Mouse (Mus musculus) neural tube, embryonic 11.5 days (tissue): ENCODE measurements around the gene Zfp429. TPM values are rescaled to one million over a fixed set of nuclear protein-coding genes. Genes with fewer than 3 reads are reported as not detected.
A peak's percentile ranks its signal among the peaks of the same experiment; 100 is the strongest.
"Not testable (repeated sequence)": the region's sequence is repeated elsewhere in the genome, so short reads cannot be mapped to it uniquely, and the experiment has no call there.

Source experiments
- ATAC-seq: fragments of 200-750 bp; cut with Nextera tagmentation; 2 replicates; pipeline ENCODE4 v1.8.0; 2017; ENCODE audit warnings: moderate number of reproducible peaks, mild to moderate bottlenecking, moderate TSS enrichment, moderate library complexity; ENCODE audit not compliant: insufficient read depth, low FRiP score, low TSS enrichment
- DNase-seq: peaks from one replicate; pipeline ENCODE4 v3.0.0-alpha.2; 2015; ENCODE audit warnings: low spot score
- H3K27ac ChIP-seq: fragments of 300-500 bp; sonication (generic); 2 replicates; pipeline ENCODE4 v1.5.1; 2014; ENCODE audit warnings: low read depth, mild to moderate bottlenecking, low read length
- H3K27me3 ChIP-seq: fragments of 300-500 bp; sonication (generic); 2 replicates; pipeline ENCODE4 v1.6.1; 2014; ENCODE audit warnings: mild to moderate bottlenecking, low read length, mixed read lengths; ENCODE audit not compliant: control insufficient read depth, insufficient read depth
- H3K36me3 ChIP-seq: fragments of 300-500 bp; sonication (generic); 2 replicates; pipeline ENCODE4 v1.6.1; 2014; ENCODE audit warnings: mild to moderate bottlenecking, low read length, moderate library complexity, mixed read lengths; ENCODE audit not compliant: control insufficient read depth, insufficient read depth
- H3K4me1 ChIP-seq: fragments of 300-500 bp; sonication (generic); 2 replicates; pipeline ENCODE4 v1.6.1; 2014; ENCODE audit warnings: low read length, mixed read lengths; ENCODE audit not compliant: control insufficient read depth, insufficient read depth
- H3K4me2 ChIP-seq: fragments of 300-500 bp; sonication (generic); 2 replicates; pipeline ENCODE4 v1.6.1; 2014; ENCODE audit warnings: low read depth, mild to moderate bottlenecking, moderate library complexity
- H3K4me3 ChIP-seq: fragments of 300-500 bp; sonication (generic); 2 replicates; pipeline ENCODE4 v1.5.1; 2014; ENCODE audit warnings: low read depth, low read length
- H3K9ac ChIP-seq: fragments of 300-500 bp; sonication (generic); 2 replicates; pipeline ENCODE4 v1.6.1; 2014; ENCODE audit warnings: mild to moderate bottlenecking, low read length
- H3K9me3 ChIP-seq: fragments of 300-500 bp; sonication (generic); 2 replicates; pipeline ENCODE4 v1.6.1; 2016; ENCODE audit warnings: low read length; ENCODE audit not compliant: control insufficient read depth
- WGBS: fragments of 180-500 bp; shearing (Covaris S2); extraction: QIAGEN DNeasy Blood & Tissue Kit; methylation state at CpG from one replicate; pipeline ENCODE4 v1.1.7; 2014; 5-methylcytosine and 5-hydroxymethylcytosine counted together
- polyA plus RNA-seq: library from polyadenylated mRNA; unstranded; fragments of >200 nt; fragmentation: Nextera tagmentation; extraction: Ambion mirVana; gene quantifications from 2 replicates; pipeline ENCODE4 v1.2.1, GENCODE M21; 2014

Gene Zfp429
- polyA plus RNA-seq, 1 experiment from 2014 or later: 3.2 TPM

GRCm38 (mm10) chr13:67415759-67416158 lies 16.1 kb upstream of the Zfp429 start:
- no peak overlapping the region for H3K4me2 ChIP-seq
- no peak overlapping the region for H3K9ac ChIP-seq
- H3K4me3 ChIP-seq: no peak overlapping the region
- H3K36me3 ChIP-seq: no peaks in the 10 kb centered on the region
- no peak overlapping the region for H3K27ac ChIP-seq
- DNase-seq: no peak
- ATAC-seq: no peak
- 93% methylated on average over 6 of the region's 6 CpGs for WGBS
- H3K27me3 ChIP-seq: no peaks in the 10 kb centered on the region
- H3K4me1 ChIP-seq: no peaks in the 10 kb centered on the region
- no peaks in the 10 kb centered on the region for H3K9me3 ChIP-seq

- not testable (repeated sequence) for H3K27me3 ChIP-seq, H3K9ac ChIP-seq, H3K27ac ChIP-seq, H3K4me1 ChIP-seq, ATAC-seq, DNase-seq, H3K36me3 ChIP-seq, H3K4me3 ChIP-seq, H3K4me2 ChIP-seq, H3K9me3 ChIP-seq
- WGBS: 81% methylated on average over 3 of the region's 3 CpGs
Observed at GRCm38 (mm10) chr13:67413634-67414033, 14.0 kb upstream of the Zfp429 start.

GRCm38 (mm10) chr13:67376255-67376654 lies 23.4 kb downstream of the Zfp429 start:
- ATAC-seq, H3K4me2 ChIP-seq, H3K36me3 ChIP-seq, H3K9ac ChIP-seq, H3K4me3 ChIP-seq, H3K27me3 ChIP-seq, H3K27ac ChIP-seq, H3K9me3 ChIP-seq, DNase-seq, H3K4me1 ChIP-seq: not testable (repeated sequence)
- 59% methylated on average over 3 of the region's 3 CpGs for WGBS

- not testable (repeated sequence) for H3K36me3 ChIP-seq, H3K9me3 ChIP-seq, H3K27ac ChIP-seq, H3K27me3 ChIP-seq, H3K9ac ChIP-seq, H3K4me1 ChIP-seq
- Histone ChIP-seq H3K4me2 (peak within 1 kb of the TSS; percentile 39), H3K4me3 (peak within 1 kb of the TSS; percentile 32)
- ATAC-seq (peak; percentile 90), DNase-seq (peak; percentile 71)
- WGBS: 15% methylated on average over 14 of the region's 15 CpGs
Observed at GRCm38 (mm10) chr13:67375050-67375911, 24.3 kb downstream of the Zfp429 start, which contains the start of the genes Gm28041 and Zfp456. Gene Gm28041, minus strand, starts transcription at chr13:67375733. Gene Zfp456, minus strand, starts transcription at chr13:67375810.

- peak; percentile 85 for DNase-seq
- peak; percentile 90 for ATAC-seq
- Histone ChIP-seq H3K27me3 (no peaks in the 10 kb centered on the region), H3K9me3 (no peaks in the 10 kb centered on the region), H3K9ac (peak within 1 kb of the TSS; percentile 61), H3K4me1 (no peaks in the 10 kb centered on the region; the same call in 1 of the 2 replicates), H3K4me2 (peak within 1 kb of the TSS; percentile 49), H3K4me3 (peak within 1 kb of the TSS; percentile 62), H3K27ac (no peak within 1 kb of the TSS), H3K36me3 (no peaks in the 10 kb centered on the region)
- under 1% methylated on average over 15 of the region's 15 CpGs for WGBS
Observed at GRCm38 (mm10) chr13:67360131-67360744, 39.4 kb downstream of the Zfp429 start, which contains the start of the genes Gm28044 and Zfp953. Gene Gm28044, minus strand, starts transcription at chr13:67360536. Gene Zfp953, minus strand, starts transcription at chr13:67360605.

- no peak overlapping the region for H3K27ac ChIP-seq
- H3K9ac ChIP-seq: no peak overlapping the region
- ATAC-seq (no peak), DNase-seq (no peak)
- no peaks in the 10 kb centered on the region for H3K36me3 ChIP-seq
- H3K4me2 ChIP-seq: no peak overlapping the region
- no peaks in the 10 kb centered on the region for H3K27me3 ChIP-seq
- no peaks in the 10 kb centered on the region for H3K9me3 ChIP-seq
- no peaks in the 10 kb centered on the region for H3K4me1 ChIP-seq
- no peak overlapping the region for H3K4me3 ChIP-seq
Observed at GRCm38 (mm10) chr13:67351854-67352253, 47.8 kb downstream of the Zfp429 start.

GRCm38 (mm10) chr13:67343422-67343821 lies 56.2 kb downstream of the Zfp429 start:
- H3K4me3 ChIP-seq: no peak overlapping the region
- no peak overlapping the region for H3K9ac ChIP-seq
- H3K9me3 ChIP-seq: no peaks in the 10 kb centered on the region
- H3K27ac ChIP-seq: no peak overlapping the region
- no peak overlapping the region for H3K4me2 ChIP-seq
- no peaks in the 10 kb centered on the region for H3K4me1 ChIP-seq
- WGBS: 92% methylated on average over 2 of the region's 2 CpGs
- H3K27me3 ChIP-seq: no peaks in the 10 kb centered on the region
- no peaks in the 10 kb centered on the region for H3K36me3 ChIP-seq
- ATAC-seq (no peak), DNase-seq (no peak)
